Mouse (Mus musculus): ENCODE measurements at regions not wholly inside any gene's neighbourhood (a gene's known extent, or its start where the extent isn't known, plus 50 kb on each side); places are given as distances from the start of the nearest gene placed in this dataset.

DNA sequence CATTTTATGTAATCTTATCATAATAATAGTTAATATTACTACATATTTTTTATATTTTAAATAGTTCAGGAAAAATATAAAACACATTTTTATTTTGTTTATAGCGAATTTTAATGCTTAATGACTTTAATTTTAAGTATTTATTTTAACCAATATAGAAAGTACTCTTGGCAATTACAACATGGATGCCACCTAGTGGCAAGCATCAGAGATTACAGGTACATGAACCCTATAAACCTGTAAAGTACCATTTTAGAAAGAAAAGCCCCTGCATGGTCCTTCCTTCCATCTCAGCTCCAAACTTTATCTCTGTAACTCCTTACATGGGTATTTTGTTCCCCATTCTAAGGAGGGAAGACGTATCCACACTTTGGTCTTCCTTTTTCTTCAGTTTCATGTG, 4328.9 kb upstream of the Gm7489 start:
- ATAC-seq (replicated peaks; ENCODE audit: poor library complexity), result peak; percentile 76

DNA sequence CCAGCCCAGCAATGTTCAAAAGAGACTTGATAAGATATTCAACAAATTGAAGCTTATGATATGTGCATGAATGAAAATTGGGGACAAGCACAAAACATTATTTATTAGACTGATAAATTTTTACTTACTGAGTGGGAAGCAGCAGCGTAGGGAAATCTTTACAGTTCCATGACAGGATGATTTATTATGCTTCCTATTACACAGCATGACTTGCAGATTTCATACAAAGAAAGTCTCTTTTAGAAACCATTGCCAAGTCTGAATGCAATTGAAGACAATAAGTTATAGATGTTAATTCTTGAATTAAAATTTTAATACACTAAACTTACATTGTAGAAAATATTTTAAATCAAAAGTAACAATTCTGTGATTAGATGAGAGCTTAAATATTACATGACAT, 4324.3 kb upstream of the Gm7489 start:
- peak; percentile 60 for ATAC-seq (replicated peaks; ENCODE audit: poor library complexity)

DNA sequence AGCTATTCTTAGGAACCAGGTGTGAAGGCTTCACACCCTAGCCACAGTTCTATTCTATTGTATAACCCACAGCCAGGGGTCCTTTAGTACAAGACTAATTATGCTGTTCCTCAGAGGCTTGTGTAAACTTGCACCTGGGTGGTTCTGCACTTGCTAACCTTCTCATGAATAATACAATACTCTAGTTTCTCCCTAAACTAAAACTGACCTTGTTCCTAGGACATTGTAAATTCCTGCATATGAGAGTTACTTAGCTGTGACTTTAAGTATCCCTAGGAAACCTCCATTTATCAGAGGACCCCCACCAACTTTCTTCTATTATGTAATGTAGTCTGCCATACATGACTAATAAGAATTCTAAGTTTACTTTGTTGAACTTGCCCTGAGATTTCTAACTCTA, 4295.9 kb upstream of the Gm7489 start:
- no peak for ATAC-seq (replicated peaks; ENCODE audit: poor library complexity)

DNA sequence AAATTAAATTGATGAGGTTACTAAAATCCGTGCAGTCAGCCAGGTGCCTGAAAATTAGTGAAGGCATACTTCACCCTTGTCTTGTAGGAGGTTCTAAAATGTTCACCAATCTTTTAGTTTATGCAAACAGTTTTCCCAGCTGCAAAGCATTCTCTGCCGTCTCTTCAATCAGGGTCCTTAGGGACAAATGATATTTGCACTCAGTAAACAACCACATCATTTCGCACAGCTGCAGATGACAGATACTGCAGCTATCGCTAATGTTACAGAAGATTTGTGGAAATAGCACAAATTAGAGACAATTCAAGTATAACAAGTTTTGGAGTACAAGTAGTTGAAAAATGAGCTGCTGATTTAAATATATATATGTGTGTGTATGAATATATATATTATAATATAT, 4270.8 kb upstream of the Gm7489 start:
- ATAC-seq (replicated peaks; ENCODE audit: poor library complexity), result no peak

DNA sequence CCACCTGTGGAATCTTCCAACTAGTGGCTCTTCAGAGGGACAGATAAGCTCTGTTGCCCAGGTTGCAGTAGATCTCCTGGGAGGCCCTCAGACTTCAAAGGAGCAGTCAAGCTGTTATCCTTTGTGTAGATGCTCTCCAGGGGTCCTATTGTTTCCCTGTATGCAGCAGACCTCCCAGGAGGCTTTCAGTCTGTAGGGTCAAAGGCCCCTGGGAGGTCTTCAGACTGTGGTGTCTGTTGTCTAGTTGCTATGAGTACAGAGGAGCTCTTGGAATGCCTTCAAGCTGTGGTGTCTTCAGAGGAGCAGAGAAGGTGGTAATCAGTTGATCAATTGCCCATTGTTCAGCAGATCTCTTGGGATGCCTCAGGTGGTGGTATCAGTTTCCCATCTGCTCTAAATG, 4237.3 kb upstream of the Gm7489 start:
- ATAC-seq (replicated peaks; ENCODE audit: poor library complexity), result no peak

DNA sequence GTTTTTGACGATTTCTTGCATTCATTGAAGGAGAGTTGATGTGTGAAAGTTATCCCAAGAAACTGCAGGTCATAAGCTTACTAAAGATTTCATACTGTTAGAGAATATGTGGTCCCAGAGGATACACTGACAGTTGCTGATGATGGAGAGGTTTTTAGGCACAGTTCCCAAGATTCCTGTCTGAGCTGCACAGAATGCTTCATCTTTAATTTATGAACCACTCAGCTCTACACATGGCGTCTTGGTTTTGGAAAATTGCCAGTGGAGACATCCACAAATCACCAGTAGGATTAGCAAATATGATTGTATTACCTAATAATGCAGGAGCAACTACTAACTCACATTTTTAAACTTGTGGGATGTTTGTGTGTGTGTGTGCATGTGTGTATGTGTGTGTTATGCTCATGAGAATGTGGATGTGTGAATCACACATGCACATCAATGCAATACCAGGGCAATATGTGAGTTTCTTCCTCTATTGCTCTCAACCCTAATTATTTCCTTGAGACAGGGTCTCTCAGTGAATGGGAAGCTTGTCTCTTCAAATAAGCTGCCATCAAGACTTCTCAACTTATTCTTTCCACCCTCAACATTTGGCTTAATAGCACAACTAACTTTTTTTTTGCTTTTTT, 4234.0 kb upstream of the Gm7489 start:
- no peak for ATAC-seq (replicated peaks; ENCODE audit: poor library complexity)

DNA sequence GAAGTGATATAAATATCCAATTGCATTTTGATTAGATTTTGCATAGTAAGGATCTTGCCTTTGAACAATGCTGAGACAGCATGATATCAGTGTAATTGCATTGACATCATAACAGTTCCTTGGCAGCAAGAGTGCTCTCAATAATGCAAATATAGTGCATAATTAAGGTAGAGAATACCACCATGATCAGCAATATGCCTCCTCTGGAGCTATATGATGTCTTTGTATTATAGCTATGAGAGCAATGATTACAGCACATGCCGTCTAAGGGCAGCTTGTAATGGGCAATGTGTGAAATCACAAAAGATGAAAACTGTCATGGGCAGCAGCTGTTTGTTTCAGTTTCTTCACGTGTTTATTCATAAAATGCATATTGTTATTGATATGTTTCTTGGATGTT, 4231.0 kb upstream of the Gm7489 start:
- no peak for ATAC-seq (replicated peaks; ENCODE audit: poor library complexity)

DNA sequence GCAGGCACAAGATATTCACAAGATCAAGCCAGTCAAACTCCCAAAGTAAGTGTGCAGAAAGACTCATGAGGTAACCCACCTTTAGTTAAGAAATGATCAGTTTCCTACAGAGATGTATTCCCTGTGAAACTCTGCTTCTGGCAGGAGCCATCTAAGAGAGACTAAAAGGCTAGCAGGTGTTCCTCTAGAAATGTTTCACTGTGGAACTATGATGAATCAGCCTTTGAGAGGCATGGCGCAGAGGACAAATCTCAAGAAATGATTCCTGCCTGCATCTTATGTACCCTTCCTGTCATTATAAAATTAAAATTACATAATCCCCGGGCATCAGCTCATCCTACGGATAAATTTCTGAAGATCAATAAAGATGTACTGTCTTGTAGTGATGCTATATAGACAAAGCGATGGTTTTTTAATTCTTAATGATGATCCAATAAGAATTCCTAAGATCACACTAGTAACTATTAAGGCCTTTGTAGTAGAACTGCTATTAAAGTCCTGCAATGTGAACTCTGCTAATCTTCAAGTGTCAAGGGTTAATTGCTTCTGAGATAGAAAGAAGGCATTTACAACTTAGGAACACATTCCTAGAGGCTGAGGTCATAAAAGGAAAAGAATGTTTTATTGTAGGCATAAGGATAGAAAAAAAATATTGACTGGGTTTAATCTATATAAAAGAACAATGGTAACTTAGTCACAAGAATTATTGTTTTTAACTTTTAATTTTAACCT, 4219.7 kb upstream of the Gm7489 start:
- ATAC-seq (replicated peaks; ENCODE audit: poor library complexity), result no peak

Data from megakaryocyte progenitor cell, adult 5-6 weeks (primary cell).